Mouse (Mus musculus): ENCODE data around the gene Pld3. TPM values are rescaled to one million over a fixed set of nuclear protein-coding genes. Genes with fewer than 3 reads are reported as not detected.

Pld3 gene
- total RNA-seq, 1 experiment = 77.9 TPM

DNA sequence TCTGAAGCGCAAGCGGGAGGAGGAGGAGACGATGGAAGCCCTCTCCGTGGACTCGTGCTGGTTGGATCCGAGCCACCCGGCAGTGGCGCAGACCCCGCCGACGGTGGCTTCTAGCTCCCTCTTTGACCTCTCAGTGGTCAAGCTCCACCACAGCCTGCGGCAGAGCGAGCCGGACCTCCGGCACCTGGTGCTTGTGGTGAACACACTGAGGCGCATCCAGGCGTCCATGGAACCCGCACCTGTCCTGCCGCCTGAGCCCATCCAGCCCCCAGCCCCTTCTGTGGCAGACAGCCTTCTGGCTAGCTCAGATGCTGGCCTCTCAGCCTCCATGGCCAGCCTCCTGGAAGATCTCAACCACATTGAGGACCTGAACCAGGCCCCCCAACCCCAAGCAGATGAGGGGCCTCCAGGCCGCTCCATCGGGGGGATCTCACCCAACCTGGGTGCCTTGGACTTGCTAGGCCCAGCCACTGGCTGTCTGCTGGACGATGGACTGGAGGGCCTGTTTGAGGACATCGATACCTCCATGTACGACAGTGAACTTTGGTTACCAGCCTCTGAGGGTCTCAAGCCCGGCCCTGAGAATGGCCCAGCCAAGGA, 63.6 kb downstream of the Pld3 start:
- TF ChIP-seq HCFC1 (IDR thresholded peaks at IDR 0.05; ENCODE audit: borderline replicate concordance, insufficient read depth, low read length) (no peak), MAFK (IDR thresholded peaks at IDR 0.05; ENCODE audit: insufficient read depth, low read depth, low read length) (no peak), ZNF384 (IDR thresholded peaks at IDR 0.05; ENCODE audit: low read depth, low read length) (no peak), CHD2 (IDR thresholded peaks at IDR 0.05; ENCODE audit: low read depth, low read length) (no peak), ZC3H11A (IDR thresholded peaks at IDR 0.05; ENCODE audit: borderline replicate concordance, low read depth, low read length) (no peak)
- H3K9ac ChIP-seq (ENCODE audit: insufficient read depth, low read depth, low read length, poor library complexity, severe bottlenecking) = peak overlapping the region; percentile 35; the same call in 1 of the 2 replicates
- DNase-seq (ENCODE audit: low read depth, low spot score) = no peak

GRCm38 (mm10) chr7:27487740-27488268, 65.2 kb downstream of the Pld3 start:
- Histone ChIP-seq H3K27ac (ENCODE audit: insufficient read depth, low read depth, low read length, poor library complexity, severe bottlenecking) (peak overlapping the region; percentile 90; the same call in 1 of the 2 replicates), H3K9ac (ENCODE audit: insufficient read depth, low read depth, low read length, poor library complexity, severe bottlenecking) (peak overlapping the region; percentile 89), H3K9me3 (ENCODE audit: control insufficient read depth, insufficient read depth, low read depth, low read length) (no peaks in the 10 kb centered on the region), H3K36me3 (ENCODE audit: control insufficient read depth, insufficient read depth, low read length, poor library complexity, severe bottlenecking) (peaks cover 8% of the 10 kb centered on the region), H3K4me1 (ENCODE audit: control insufficient read depth in 2 of 2, insufficient read depth in 2 of 2, low read length in 2 of 2, poor library complexity in 1 of 2) (peaks cover 1 to 25% of the 10 kb centered on the region in 2 experiments; a peak in 3 of 4 replicates), H3K4me3 (ENCODE audit: insufficient read depth in 1 of 2, low read depth in 1 of 2, low read length in 2 of 2, poor library complexity in 1 of 2, severe bottlenecking in 1 of 2) (peak overlapping the region; percentile 84 to 91)
- in situ Hi-C loops (cut with MboI; ENCODE audit: low sequenced_read_pairs in 2 of 2, unreplicated experiment in 2 of 2) = no loop called here
- TF ChIP-seq ZNF384 (IDR thresholded peaks at IDR 0.05; ENCODE audit: low read depth, low read length) = peak; percentile 65
- TF ChIP-seq ZC3H11A (IDR thresholded peaks at IDR 0.05; ENCODE audit: borderline replicate concordance, low read depth, low read length) = no peak
- no peak for TF ChIP-seq MAFK (IDR thresholded peaks at IDR 0.05; ENCODE audit: insufficient read depth, low read depth, low read length)
- TF ChIP-seq CHD2 (IDR thresholded peaks at IDR 0.05; ENCODE audit: low read depth, low read length) = no peak
- no peak for TF ChIP-seq HCFC1 (IDR thresholded peaks at IDR 0.05; ENCODE audit: borderline replicate concordance, insufficient read depth, low read length)
- no peak for DNase-seq (ENCODE audit: low read depth, low spot score)

More for the DNA sequence above, 63.6 kb downstream of the Pld3 start:
- Histone ChIP-seq H3K4me1 (ENCODE audit: control insufficient read depth in 2 of 2, insufficient read depth in 2 of 2, low read length in 2 of 2, poor library complexity in 1 of 2) (peaks cover 0 to 24% of the 10 kb centered on the region in 2 experiments; a peak in 2 of 4 replicates), H3K27ac (ENCODE audit: insufficient read depth, low read depth, low read length, poor library complexity, severe bottlenecking) (no peak overlapping the region), H3K4me3 (ENCODE audit: insufficient read depth in 1 of 2, low read depth in 1 of 2, low read length in 2 of 2, poor library complexity in 1 of 2, severe bottlenecking in 1 of 2) (peak overlapping the region in 1 of 2 experiments; percentile 18; a peak in 2 of 4 replicates), H3K36me3 (ENCODE audit: control insufficient read depth, insufficient read depth, low read length, poor library complexity, severe bottlenecking) (peaks cover 8% of the 10 kb centered on the region), H3K9me3 (ENCODE audit: control insufficient read depth, insufficient read depth, low read depth, low read length) (no peaks in the 10 kb centered on the region)
- in situ Hi-C loops (cut with MboI; ENCODE audit: low sequenced_read_pairs in 2 of 2, unreplicated experiment in 2 of 2) = no loop called here

DNA sequence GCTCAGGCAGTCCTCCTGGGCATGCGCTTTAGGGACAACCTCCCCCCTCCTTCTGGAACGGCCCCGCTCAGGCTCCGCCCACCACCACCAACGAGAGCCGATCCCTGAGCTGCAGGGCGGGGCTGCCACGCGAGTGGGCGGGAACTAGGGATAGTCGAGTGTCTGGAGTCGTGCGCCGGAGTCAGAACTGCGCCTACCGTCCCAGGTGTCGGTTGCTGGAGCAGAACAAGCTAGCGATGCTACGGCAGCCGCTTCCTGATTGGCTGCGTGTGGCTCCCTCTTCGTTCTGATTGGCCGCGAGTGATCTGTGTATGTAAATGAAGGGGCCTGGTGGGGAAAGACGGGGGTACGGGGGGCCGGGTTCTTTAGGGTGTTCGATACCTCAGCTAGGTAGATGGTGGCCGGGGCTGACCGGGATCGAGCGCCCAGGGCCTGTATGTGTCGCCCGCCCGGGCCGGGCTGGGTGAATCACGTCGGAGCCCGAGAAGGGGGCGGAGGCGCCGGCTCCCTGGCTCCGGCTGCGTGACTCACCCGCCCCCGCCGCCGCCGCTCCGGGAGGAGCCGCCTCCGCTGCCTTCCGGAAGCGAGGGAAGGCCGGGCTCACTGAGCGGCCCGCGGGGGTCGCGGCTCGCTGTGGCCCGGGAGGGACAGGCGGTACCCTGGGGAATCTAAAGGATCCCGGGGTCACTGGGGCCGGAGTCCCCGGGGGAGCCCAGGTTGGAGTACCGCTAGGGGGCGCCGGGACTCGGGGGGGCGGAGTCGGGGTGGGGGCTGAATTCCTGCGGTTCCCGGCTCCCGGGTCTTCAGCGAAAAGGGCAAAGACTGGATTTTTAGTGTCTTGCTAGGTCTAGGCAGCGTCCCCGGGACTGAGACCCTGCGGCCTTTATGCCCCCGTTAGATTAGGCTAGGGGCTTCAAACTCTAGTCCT, 66.0 kb downstream of the Pld3 start, which contains the start of gene Sertad1:
TSS of gene Sertad1 (plus strand) at position 141 of the 928 bp plus-strand sequence.
- H3K4me1 ChIP-seq (ENCODE audit: control insufficient read depth in 2 of 2, insufficient read depth in 2 of 2, low read length in 2 of 2, poor library complexity in 1 of 2) = peaks cover 2 to 26% of the 10 kb centered on the region in 2 experiments; a peak in 3 of 4 replicates
- H3K36me3 ChIP-seq (ENCODE audit: control insufficient read depth, insufficient read depth, low read length, poor library complexity, severe bottlenecking) = peaks cover 8% of the 10 kb centered on the region
- no peak for TF ChIP-seq ZC3H11A (IDR thresholded peaks at IDR 0.05; ENCODE audit: borderline replicate concordance, low read depth, low read length)
- TF ChIP-seq HCFC1 (IDR thresholded peaks at IDR 0.05; ENCODE audit: borderline replicate concordance, insufficient read depth, low read length) = peak; percentile 66; the same call in 1 of the 2 replicates
- TF ChIP-seq CHD2 (IDR thresholded peaks at IDR 0.05; ENCODE audit: low read depth, low read length) = peak; percentile 68; the same call in 1 of the 2 replicates
- TF ChIP-seq MAFK (IDR thresholded peaks at IDR 0.05; ENCODE audit: insufficient read depth, low read depth, low read length) = no peak
- no peak for TF ChIP-seq ZNF384 (IDR thresholded peaks at IDR 0.05; ENCODE audit: low read depth, low read length)
- peak within 1 kb of the TSS; percentile 90 for H3K27ac ChIP-seq (ENCODE audit: insufficient read depth, low read depth, low read length, poor library complexity, severe bottlenecking)
- peak; percentile 99 for DNase-seq (ENCODE audit: low read depth, low spot score)
- no peaks in the 10 kb centered on the region for H3K9me3 ChIP-seq (ENCODE audit: control insufficient read depth, insufficient read depth, low read depth, low read length)
- in situ Hi-C loops (cut with MboI; ENCODE audit: low sequenced_read_pairs in 2 of 2, unreplicated experiment in 2 of 2) = no loop called here
- peak within 1 kb of the TSS; percentile 84 to 91 for H3K4me3 ChIP-seq (ENCODE audit: insufficient read depth in 1 of 2, low read depth in 1 of 2, low read length in 2 of 2, poor library complexity in 1 of 2, severe bottlenecking in 1 of 2)
- peak within 1 kb of the TSS; percentile 89 for H3K9ac ChIP-seq (ENCODE audit: insufficient read depth, low read depth, low read length, poor library complexity, severe bottlenecking)

DNA sequence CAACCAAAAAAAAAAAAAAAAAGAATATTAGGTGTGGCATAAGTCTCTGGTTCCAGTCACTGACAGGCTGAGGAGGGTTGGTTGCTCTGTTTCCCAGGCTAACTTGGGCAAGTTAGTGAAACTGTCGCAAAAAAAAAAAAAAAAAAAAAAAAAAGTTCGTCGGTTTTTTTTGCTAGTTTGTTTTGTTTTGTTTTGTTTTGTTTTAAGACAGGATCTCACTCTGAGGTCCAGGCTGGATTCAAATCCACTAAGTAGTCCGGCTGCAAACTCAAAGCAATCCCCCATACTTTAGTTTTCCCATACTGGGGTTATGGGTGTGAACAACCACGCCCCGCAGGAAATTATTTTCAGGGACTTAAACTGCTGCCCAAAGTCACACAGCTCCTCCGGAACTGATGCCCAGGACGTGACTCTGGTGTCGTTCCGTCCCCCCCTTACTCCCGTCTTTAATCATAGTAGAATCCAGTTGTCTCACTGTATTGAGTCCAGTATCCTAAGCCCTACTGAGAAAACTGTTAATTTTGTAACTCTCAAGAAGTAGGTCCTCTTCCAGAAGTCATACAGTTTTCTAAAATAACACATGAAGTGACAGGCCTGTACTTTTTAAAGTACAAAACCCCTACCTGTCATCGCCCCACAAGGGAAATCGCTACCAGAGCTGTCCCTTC, 66.8 kb downstream of the Pld3 start:
- peaks cover 6 to 23% of the 10 kb centered on the region in 2 experiments; a peak in 3 of 4 replicates for H3K4me1 ChIP-seq (ENCODE audit: control insufficient read depth in 2 of 2, insufficient read depth in 2 of 2, low read length in 2 of 2, poor library complexity in 1 of 2)
- H3K9ac ChIP-seq (ENCODE audit: insufficient read depth, low read depth, low read length, poor library complexity, severe bottlenecking) = no peak overlapping the region
- H3K36me3 ChIP-seq (ENCODE audit: control insufficient read depth, insufficient read depth, low read length, poor library complexity, severe bottlenecking) = peaks cover 8% of the 10 kb centered on the region
- no peak overlapping the region for H3K27ac ChIP-seq (ENCODE audit: insufficient read depth, low read depth, low read length, poor library complexity, severe bottlenecking)
- in situ Hi-C loops (cut with MboI; ENCODE audit: low sequenced_read_pairs in 2 of 2, unreplicated experiment in 2 of 2) = no loop called here
- no peak for TF ChIP-seq HCFC1 (IDR thresholded peaks at IDR 0.05; ENCODE audit: borderline replicate concordance, insufficient read depth, low read length)
- TF ChIP-seq ZNF384 (IDR thresholded peaks at IDR 0.05; ENCODE audit: low read depth, low read length) = peak; percentile 89
- DNase-seq (ENCODE audit: low read depth, low spot score) = no peak
- H3K4me3 ChIP-seq (ENCODE audit: insufficient read depth in 1 of 2, low read depth in 1 of 2, low read length in 2 of 2, poor library complexity in 1 of 2, severe bottlenecking in 1 of 2) = peak overlapping the region; percentile 4 to 67; a peak in 2 of 4 replicates
- H3K9me3 ChIP-seq (ENCODE audit: control insufficient read depth, insufficient read depth, low read depth, low read length) = no peaks in the 10 kb centered on the region
